Mouse (Mus musculus) heart, embryonic 14.5 days (tissue): ENCODE measurements at regions not wholly inside any gene's neighbourhood (a gene's known extent, or its start where the extent isn't known, plus 50 kb on each side); places are given as distances from the start of the nearest gene placed in this dataset.

Experiments
- ATAC-seq: fragments of 200-750 bp; cut with Nextera tagmentation; 2 replicates; pipeline ENCODE4 v1.8.0; 2017; ENCODE audit warnings: low read depth, moderate TSS enrichment; ENCODE audit not compliant: insufficient number of reproducible peaks, insufficient read depth, low FRiP score
- H3K27ac ChIP-seq, 2 experiments: fragments of 200-500 bp in 1 of 2; fragments of 300-500 bp in 1 of 2; sonication (generic) in 1 of 2; replicated peaks in 1 of 2; 2 replicates each; pipeline ENCODE4 v1.5.1; 2012 to 2014; ENCODE audit warnings: low read depth in 2 of 2, low read length in 2 of 2, control low read depth in 1 of 2, mild to moderate bottlenecking in 1 of 2, mixed read lengths in 1 of 2; ENCODE audit not compliant: control insufficient read depth in 1 of 2, insufficient read depth in 1 of 2
- H3K27me3 ChIP-seq: fragments of 300-500 bp; sonication (generic); 2 replicates; pipeline ENCODE4 v1.6.1; 2014; ENCODE audit warnings: mild to moderate bottlenecking, low read length, control low read depth; ENCODE audit not compliant: control insufficient read depth, insufficient read depth
- H3K36me3 ChIP-seq: fragments of 300-500 bp; sonication (generic); 2 replicates; pipeline ENCODE4 v1.6.1; 2014; ENCODE audit warnings: mild to moderate bottlenecking, control low read depth, low read length, mixed read lengths; ENCODE audit not compliant: control insufficient read depth, insufficient read depth
- H3K4me1 ChIP-seq, 2 experiments: fragments of 200-500 bp in 1 of 2; fragments of 300-500 bp in 1 of 2; sonication (generic) in 1 of 2; 2 replicates each; pipeline ENCODE4 v1.6.1; 2012 to 2014; ENCODE audit warnings: low read length in 2 of 2, control low read depth in 1 of 2, mixed read lengths in 1 of 2; ENCODE audit not compliant: control insufficient read depth in 2 of 2, insufficient read depth in 2 of 2
- H3K4me2 ChIP-seq: fragments of 300-500 bp; sonication (generic); 2 replicates; pipeline ENCODE4 v1.6.1; 2014; ENCODE audit warnings: mild to moderate bottlenecking, low read length
- H3K4me3 ChIP-seq, 2 experiments: fragments of 200-500 bp in 1 of 2; fragments of 300-500 bp in 1 of 2; sonication (generic) in 1 of 2; 2 replicates each; pipeline ENCODE4 v1.5.1; 2012 to 2014; ENCODE audit warnings: low read length in 2 of 2, mild to moderate bottlenecking in 2 of 2, control low read depth in 1 of 2, low read depth in 1 of 2, moderate library complexity in 1 of 2; ENCODE audit not compliant: control insufficient read depth in 1 of 2, insufficient read depth in 1 of 2
- H3K9ac ChIP-seq: fragments of 300-500 bp; sonication (generic); 2 replicates; pipeline ENCODE4 v1.6.1; 2014; ENCODE audit warnings: mild to moderate bottlenecking, low read length
- H3K9me3 ChIP-seq: fragments of 300-500 bp; sonication (generic); 2 replicates; pipeline ENCODE4 v1.6.1; 2016; ENCODE audit warnings: low read length, control low read depth; ENCODE audit not compliant: control insufficient read depth
- WGBS: fragments of 180-500 bp; shearing (Covaris S2); extraction: QIAGEN DNeasy Blood & Tissue Kit; methylation state at CpG from one replicate; pipeline ENCODE4 v1.1.7; 2014; 5-methylcytosine and 5-hydroxymethylcytosine counted together

GRCm38 (mm10) chr8:91897381-91897780, 95.5 kb upstream of the Irx3 start:
- no peak for ATAC-seq
- Histone ChIP-seq H3K4me2 (no peak overlapping the region), H3K36me3 (no peaks in the 10 kb centered on the region), H3K9ac (no peak overlapping the region), H3K27ac (no peak overlapping the region), H3K4me1 (peaks cover 7 to 19% of the 10 kb centered on the region in 2 experiments; a peak in 3 of 4 replicates), H3K4me3 (no peak overlapping the region), H3K27me3 (no peaks in the 10 kb centered on the region), H3K9me3 (no peaks in the 10 kb centered on the region)
- WGBS = 37% methylated on average over 7 of the region's 7 CpGs

DNA sequence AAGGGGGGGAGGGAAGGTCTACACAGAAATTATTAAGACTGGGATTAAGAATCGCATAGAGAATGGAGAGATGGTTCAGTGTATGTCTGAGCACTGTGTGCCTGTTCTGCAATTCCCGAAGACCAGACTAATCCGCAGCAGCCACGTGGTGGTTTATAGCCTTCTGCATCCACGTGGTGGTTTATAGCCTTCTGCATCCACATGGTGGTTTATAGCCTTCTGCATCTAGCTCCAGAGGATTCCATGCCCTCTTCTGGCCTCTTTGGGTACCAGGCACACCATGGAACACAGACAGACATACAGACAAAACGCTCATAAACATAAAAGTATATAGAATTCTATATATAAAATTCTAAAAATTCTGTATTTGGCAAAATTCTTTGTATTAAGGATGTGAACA, 94.1 kb upstream of the Irx3 start:
- no peak for ATAC-seq

DNA sequence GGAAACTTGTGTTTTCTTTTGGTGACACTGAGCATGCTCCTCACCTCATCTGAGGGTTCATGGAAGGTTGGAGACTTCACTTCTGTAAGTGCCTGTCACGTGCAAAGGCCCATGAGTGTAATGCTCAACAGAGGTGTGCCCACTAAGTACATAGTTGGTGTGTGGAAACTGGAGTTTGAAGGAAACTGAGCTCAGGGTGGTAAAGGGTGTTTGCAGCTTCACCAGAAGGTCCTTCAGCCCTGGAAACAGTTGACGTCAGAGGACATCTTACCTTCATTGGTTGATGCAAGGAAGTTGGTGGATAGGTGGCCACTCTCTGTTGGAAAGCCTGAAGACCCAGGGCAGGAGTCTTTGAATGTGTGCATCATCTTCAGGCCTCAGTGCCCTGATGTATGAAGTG, 83.0 kb upstream of the Irx3 start:
- Histone ChIP-seq H3K4me1 (no peaks in the 10 kb centered on the region), H3K36me3 (no peaks in the 10 kb centered on the region), H3K27ac (no peak overlapping the region), H3K27me3 (no peaks in the 10 kb centered on the region), H3K4me3 (no peak overlapping the region), H3K4me2 (no peak overlapping the region), H3K9ac (no peak overlapping the region), H3K9me3 (no peaks in the 10 kb centered on the region)
- no peak for ATAC-seq
- WGBS = 77% methylated on average over 2 of the region's 2 CpGs

More for the DNA sequence above, 94.1 kb upstream of the Irx3 start:
- Histone ChIP-seq H3K4me2 (no peak overlapping the region), H3K9me3 (no peaks in the 10 kb centered on the region), H3K4me1 (peaks cover 0 to 12% of the 10 kb centered on the region in 2 experiments; a peak in 1 of 4 replicates), H3K9ac (no peak overlapping the region), H3K27me3 (no peaks in the 10 kb centered on the region), H3K36me3 (no peaks in the 10 kb centered on the region), H3K4me3 (no peak overlapping the region), H3K27ac (no peak overlapping the region)
- 79% methylated on average over 6 of the region's 6 CpGs for WGBS

DNA sequence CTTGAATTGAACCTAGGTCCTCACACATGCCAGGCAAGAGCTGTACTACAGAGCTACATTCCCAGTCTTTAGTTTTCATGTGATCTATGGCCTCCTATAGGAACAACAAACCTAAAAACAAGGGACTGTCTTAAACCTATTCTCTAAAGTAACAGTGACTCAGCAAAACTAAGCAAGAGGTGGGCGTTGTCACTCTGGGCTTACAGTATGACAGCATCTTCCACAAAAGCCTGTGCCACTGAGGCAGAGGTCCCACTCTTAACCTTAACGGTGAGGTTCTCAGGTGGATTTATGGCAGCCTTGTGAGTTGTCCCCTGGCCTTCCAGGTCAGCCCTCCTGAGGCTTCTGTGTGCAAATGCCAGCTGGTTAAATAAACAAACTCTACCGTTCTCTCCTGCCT, 82.5 kb upstream of the Irx3 start:
- H3K9ac ChIP-seq = no peak overlapping the region
- H3K36me3 ChIP-seq = no peaks in the 10 kb centered on the region
- ATAC-seq = no peak
- H3K4me3 ChIP-seq = no peak overlapping the region
- H3K27ac ChIP-seq = no peak overlapping the region
- WGBS = 68% methylated on average over 3 of the region's 3 CpGs
- no peaks in the 10 kb centered on the region for H3K27me3 ChIP-seq
- no peaks in the 10 kb centered on the region for H3K9me3 ChIP-seq
- no peaks in the 10 kb centered on the region for H3K4me1 ChIP-seq
- H3K4me2 ChIP-seq = no peak overlapping the region

DNA sequence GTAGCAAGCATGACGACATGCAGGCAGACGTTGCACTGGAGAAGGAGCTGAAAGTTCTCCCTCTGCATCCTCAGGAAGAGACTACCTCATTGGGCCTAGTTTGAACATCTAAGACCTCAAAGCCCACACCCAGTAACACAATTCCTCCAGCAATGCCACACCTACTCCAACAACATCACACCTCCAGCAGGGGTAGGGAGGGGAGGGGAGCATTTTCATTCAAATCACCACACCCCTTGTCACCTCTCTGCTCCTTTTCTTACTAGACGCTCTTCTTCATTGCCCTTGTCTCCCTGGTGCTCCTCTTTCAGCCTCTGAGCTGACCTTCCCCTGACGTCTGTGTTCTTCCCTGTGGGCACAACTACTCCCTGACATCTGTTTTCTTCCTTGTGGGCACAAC, 81.1 kb upstream of the Irx3 start:
- no peak overlapping the region for H3K4me3 ChIP-seq
- no peak for ATAC-seq
- no peaks in the 10 kb centered on the region for H3K4me1 ChIP-seq
- H3K27me3 ChIP-seq = no peaks in the 10 kb centered on the region
- H3K27ac ChIP-seq = no peak overlapping the region
- H3K9ac ChIP-seq = no peak overlapping the region
- H3K36me3 ChIP-seq = no peaks in the 10 kb centered on the region
- no peaks in the 10 kb centered on the region for H3K9me3 ChIP-seq
- no peak overlapping the region for H3K4me2 ChIP-seq
- 61% methylated on average over 4 of the region's 4 CpGs for WGBS

- no peaks in the 10 kb centered on the region for H3K36me3 ChIP-seq
- no peaks in the 10 kb centered on the region; a peak in 1 of 4 replicates for H3K4me1 ChIP-seq
- no peak overlapping the region for H3K4me2 ChIP-seq
- no peak overlapping the region for H3K27ac ChIP-seq
- peaks cover 8% of the 10 kb centered on the region; the same call in 1 of the 2 replicates for H3K27me3 ChIP-seq
- no peaks in the 10 kb centered on the region for H3K9me3 ChIP-seq
- WGBS = 77% methylated on average over 5 of the region's 5 CpGs
- H3K9ac ChIP-seq = no peak overlapping the region
- no peak overlapping the region for H3K4me3 ChIP-seq
- no peak for ATAC-seq
Measured at GRCm38 (mm10) chr8:91878886-91879285, 77.0 kb upstream of the Irx3 start.

- no peaks in the 10 kb centered on the region for H3K36me3 ChIP-seq
- no peak overlapping the region for H3K4me2 ChIP-seq
- 69% methylated on average over 15 of the region's 15 CpGs for WGBS
- H3K9me3 ChIP-seq = no peaks in the 10 kb centered on the region
- H3K9ac ChIP-seq = no peak overlapping the region
- no peak overlapping the region for H3K4me3 ChIP-seq
- ATAC-seq = no peak
- no peak overlapping the region for H3K27ac ChIP-seq
- H3K4me1 ChIP-seq = peaks cover 5 to 10% of the 10 kb centered on the region in 2 experiments
- H3K27me3 ChIP-seq = peaks cover 8% of the 10 kb centered on the region; the same call in 1 of the 2 replicates
Measured at GRCm38 (mm10) chr8:91876161-91876560, 74.3 kb upstream of the Irx3 start.

DNA sequence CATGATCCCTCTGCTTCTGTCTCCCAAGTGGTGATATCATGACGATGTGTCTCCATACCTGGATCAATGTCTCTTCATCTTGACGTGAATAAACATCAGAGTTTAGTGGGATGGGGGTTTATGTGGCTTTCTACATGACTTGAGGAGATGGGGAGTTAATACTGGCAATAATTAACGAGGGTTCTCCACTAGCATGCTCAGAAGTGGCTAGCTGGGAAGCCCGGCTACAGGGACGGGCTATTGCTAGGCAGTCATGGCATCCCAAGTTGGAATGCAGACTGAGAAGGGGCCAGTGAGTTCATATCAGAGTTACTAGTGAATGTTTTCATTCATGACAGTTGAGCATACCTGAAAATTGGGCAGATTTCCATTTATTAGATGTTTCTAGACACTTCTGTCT, 71.4 kb upstream of the Irx3 start:
- peak overlapping the region; percentile 62; the same call in 1 of the 2 replicates for H3K4me2 ChIP-seq
- no peak overlapping the region for H3K9ac ChIP-seq
- peaks cover 8% of the 10 kb centered on the region; the same call in 1 of the 2 replicates for H3K27me3 ChIP-seq
- no peaks in the 10 kb centered on the region for H3K36me3 ChIP-seq
- WGBS = 67% methylated on average over 5 of the region's 5 CpGs
- no peaks in the 10 kb centered on the region for H3K9me3 ChIP-seq
- no peak for ATAC-seq
- H3K4me1 ChIP-seq = peaks cover 5 to 10% of the 10 kb centered on the region in 2 experiments
- 0 out of 4 replicates have a peak overlapping the region, but pooled peaks of 1 of the 2 experiments have one; percentile 47 for H3K27ac ChIP-seq
- no peak overlapping the region for H3K4me3 ChIP-seq
